Mouse (Mus musculus) frontal cortex, adult 2 months (tissue): Measurements from ENCODE around the gene R3hdml. TPM values are rescaled to one million over a fixed set of nuclear protein-coding genes. Genes with fewer than 3 reads are reported as not detected.

ENCODE experiments used
- DNase-seq, 2 experiments: peaks; one replicate each; pipeline ENCODE4 v3.0.0; 2022; ENCODE audit warnings: low spot score in 1 of 2; ENCODE audit errors: extremely low spot score in 1 of 2
- polyA plus RNA-seq: library from polyadenylated mRNA; depleted of rRNA; stranded (reverse); fragments of >200 nt; gene quantifications from 2 replicates; pipeline ENCODE4 v1.2.3, GENCODE M21; 2012; rRNA removed

The R3hdml gene
- polyA plus RNA-seq, 1 experiment, result 0.08 TPM

DNA sequence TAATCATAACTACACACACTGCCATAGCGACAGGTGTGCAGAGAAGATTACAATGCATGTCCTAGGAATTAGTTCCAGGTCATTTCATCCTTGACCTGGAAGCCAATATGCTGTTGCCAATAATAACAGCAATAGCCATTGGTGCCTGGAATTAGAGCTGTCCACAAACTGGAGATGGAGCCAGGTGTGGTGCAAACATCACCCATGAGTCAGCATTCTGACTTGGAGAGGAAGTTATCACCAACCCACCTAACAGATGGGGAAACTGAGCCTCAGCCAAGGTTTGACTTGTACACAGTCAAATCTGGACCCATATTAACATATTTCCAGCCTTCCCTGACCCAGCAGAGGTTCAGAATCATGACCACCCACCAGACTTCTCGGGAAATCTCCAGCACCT lies 46.3 kb downstream of the R3hdml start:
- peak in 1 of 2 experiments; percentile 38 for DNase-seq

DNA sequence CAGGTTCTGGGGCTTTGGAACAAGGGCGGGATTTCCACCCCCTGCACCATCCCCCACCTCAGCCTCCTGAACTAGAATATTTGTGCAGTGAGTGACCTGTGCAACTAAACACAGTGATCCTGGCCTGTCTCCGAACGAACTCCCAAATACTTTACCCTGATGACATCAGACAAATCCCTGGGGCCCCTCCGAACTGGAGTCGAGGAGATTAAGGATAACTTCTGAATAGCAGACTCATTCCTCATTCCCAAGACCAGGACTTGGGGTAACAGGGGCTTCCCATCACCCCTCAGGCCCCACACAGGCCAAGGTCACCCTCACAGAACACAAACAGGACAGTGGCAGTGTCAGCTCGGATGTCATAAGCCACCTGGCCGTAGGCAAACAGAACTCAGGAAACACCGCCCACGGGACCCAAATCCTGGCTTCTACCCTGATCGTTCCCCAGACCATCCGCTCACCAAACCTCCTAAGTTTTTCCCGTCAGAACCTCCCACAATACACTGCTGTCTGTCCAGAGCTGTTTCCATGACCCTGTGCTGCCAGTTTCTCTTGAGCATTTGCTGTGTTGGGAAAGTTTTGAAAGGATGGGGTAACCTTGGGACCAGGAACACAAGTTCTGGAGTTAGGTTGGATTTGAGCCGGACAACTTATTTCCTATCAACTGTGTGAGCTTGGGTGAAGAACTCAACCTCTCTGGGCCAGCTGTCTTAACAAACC lies 47.4 kb downstream of the R3hdml start:
- DNase-seq, result no peak

DNA sequence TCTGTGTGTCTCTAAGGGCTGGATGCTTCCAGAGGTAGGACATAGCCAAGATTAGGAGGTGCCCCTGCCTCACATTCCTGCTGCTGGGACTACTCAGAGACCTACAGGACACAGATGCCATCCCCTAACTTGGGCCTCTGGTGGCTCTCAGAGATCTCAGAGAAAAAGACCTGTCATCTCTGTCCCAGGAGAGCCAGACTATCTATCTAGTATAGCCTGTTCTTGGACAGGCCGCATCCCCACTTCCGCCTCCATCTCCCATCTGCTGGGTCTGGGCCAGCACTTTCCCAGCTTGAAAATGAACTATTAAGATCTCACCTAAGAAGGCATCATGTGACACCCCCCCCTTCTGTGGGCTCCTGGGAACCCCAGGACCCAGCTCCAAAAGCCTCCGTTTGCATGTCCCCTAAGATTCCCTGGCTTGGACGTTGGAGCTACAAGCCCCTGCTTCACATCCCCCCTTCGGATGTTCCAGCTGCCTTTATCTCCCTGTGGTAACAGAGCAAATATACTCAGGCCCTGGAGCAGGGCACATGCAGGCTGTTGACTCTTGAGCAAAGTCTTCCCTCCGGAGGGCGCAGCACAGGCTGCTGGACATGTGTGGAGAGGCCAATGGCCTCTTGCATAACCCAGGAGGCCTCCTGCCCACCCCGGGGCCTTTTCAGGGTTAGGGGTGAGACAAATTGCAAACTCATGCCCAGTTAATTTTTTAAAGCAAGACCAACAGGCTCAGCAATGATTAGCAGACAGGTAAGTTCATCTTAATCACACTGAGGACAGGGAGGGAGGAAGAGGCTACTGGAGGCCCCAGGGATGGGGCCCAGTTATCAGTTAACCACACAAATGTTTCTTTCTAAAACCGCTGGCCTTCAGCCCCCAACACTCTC lies 48.4 kb downstream of the R3hdml start:
- DNase-seq, result no peak

DNA sequence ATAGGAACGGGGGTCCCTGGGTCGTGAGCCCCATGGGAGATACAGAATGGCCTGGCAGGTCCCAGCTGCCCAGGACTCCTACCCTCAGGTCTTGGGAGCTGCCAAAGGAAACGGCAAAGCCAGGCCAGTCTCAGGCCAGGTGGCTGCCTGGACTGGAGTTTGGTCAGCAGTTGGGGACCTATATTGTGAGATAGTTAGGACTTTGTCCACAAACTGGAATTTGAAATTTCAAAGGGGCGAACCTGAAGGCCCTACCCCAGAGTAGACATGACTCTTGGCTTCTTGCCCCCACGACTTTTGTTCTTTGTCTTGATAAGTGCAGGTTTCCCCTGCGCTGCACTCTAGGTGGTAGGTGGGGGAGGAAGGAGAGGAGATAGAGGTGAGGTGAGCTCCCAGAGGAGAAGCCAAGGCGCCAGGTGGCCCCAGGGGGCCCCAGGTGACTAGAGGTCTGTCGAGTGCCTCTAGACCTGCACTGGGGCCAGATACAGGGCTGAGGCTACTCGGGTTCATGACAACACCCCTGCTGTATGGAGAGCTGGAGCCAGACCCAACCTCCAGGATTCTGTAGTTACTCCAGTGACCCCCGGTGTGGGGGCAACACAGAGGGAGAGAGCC lies 49.6 kb downstream of the R3hdml start:
- no peak for DNase-seq

DNA sequence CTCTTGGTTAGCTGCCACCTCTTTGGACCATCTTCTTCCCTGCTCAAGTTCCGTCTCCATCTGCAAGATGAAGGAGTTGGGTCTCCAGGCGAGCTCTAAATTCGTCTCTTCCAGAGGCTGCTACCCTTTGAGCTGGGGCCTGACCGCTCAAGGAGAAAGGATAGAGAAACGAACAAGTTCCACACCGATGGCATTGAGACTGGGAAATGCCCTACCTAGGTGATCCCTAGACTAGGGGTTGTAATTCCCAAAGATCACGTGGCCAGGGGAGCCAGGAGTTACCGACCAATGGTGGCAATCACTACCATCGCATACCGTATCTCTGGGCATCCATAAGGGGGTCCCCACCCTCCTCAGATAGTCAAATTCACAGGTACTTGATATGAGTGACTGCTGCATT lies 50.6 kb downstream of the R3hdml start:
- no peak for DNase-seq

DNA sequence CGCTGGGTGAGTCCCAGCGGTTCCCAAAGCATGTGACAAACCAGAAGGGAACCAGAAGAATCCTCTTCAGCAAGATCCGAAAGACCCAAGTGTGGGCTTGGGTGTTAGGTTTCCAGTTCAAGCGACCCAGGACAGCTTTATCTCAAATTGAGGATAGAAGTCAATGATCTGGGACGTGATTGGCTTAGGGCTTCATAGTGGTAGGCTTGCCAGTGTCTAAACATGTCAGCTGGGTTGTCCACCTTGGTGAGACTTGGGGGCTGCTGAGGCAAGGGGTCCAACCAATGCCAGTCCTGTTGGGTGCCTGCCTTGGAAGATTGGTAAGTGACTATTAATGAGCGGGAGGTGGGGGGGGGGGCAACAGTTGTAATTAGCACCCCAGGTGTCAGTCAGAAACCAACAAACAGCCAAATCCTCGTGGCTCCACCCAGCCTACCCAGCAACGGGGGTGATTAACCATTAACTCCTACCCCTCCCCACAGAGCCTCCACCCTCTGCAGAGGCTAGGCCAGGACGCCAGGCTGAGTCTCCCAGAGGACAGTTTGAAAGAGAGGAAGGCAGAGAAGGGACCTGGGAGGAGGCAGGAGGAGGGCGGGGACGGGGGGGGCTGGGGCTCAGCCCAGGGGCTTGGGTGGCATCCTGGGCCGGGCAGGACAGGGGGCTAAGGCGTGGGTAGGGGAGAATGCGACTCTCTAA lies 54.7 kb downstream of the R3hdml start:
- no peak for DNase-seq

DNA sequence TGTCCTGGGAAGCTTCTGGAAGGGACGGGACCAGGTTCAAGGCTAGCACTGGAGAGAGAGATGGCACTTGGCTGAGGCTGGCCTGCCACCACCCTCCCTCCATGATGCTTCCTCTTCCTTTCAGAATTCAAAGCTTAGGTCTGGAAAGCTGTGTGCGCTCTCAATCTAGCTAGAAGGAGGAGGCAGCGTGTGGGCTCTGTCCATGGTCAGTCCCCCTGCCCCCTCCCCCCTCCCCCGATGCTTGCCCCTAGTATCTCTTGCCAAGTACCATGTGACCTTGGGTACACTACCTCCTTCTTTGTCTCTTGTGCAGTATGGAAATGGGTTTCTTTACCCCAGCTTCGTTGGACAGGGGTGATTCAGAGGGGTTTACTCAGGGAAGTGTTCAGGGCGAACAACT lies 56.7 kb downstream of the R3hdml start:
- DNase-seq, result no peak

DNA sequence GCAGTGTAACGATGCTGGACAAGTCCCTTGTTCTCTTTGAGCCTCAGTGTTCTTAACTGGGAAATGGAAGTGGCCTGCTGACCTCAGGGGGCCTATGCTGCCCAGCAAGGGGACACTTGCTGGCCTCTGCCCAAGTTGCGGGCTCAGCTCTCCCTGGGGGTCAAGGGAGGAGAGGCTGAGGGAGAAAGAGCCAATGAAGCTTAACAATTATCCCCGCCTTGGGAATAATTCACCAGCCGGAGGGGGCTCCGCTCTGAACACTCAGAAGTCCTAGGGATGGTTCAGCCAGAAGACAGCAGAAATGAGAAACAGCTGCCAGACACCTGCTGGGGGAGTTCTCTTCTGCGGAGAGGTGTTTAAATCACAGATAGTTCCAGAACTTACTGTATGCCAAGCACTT lies 57.7 kb downstream of the R3hdml start:
- no peak for DNase-seq

Other genes with a start within 250 kb of the R3hdml start
- gene Jph2, start 94.3 kb upstream of the R3hdml start, polyA plus RNA-seq, result 0.64 and 0.78 TPM in 2 replicates
- gene Oser1, start 67.6 kb upstream of the R3hdml start, polyA plus RNA-seq, result 24.2 and 26.0 TPM in 2 replicates
- gene Gdap1l1, start 53.8 kb upstream of the R3hdml start, polyA plus RNA-seq, result 89.3 and 90.1 TPM in 2 replicates
- gene Fitm2, start 19.7 kb upstream of the R3hdml start, polyA plus RNA-seq, result 10.3 and 11.2 TPM in 2 replicates
- not detected in 2 replicates for gene Hnf4a, start 14.5 kb downstream of the R3hdml start, polyA plus RNA-seq
- 44.2 and 47.2 TPM in 2 replicates for gene Ttpal, start 110.0 kb downstream of the R3hdml start, polyA plus RNA-seq
- 167 and 199 TPM in 2 replicates for gene Serinc3, start 152.8 kb downstream of the R3hdml start, polyA plus RNA-seq
- gene Pkig, start 166.1 kb downstream of the R3hdml start, polyA plus RNA-seq, result 194 and 214 TPM in 2 replicates